Mouse (Mus musculus) brain, adult 2 months (tissue): ENCODE measurements around the gene Car5a.

Experiments used
- DNase-seq: peaks from one replicate; pipeline ENCODE4 v3.0.0; 2011; ENCODE audit warnings: low read depth, low spot score

Car5a gene

DNA sequence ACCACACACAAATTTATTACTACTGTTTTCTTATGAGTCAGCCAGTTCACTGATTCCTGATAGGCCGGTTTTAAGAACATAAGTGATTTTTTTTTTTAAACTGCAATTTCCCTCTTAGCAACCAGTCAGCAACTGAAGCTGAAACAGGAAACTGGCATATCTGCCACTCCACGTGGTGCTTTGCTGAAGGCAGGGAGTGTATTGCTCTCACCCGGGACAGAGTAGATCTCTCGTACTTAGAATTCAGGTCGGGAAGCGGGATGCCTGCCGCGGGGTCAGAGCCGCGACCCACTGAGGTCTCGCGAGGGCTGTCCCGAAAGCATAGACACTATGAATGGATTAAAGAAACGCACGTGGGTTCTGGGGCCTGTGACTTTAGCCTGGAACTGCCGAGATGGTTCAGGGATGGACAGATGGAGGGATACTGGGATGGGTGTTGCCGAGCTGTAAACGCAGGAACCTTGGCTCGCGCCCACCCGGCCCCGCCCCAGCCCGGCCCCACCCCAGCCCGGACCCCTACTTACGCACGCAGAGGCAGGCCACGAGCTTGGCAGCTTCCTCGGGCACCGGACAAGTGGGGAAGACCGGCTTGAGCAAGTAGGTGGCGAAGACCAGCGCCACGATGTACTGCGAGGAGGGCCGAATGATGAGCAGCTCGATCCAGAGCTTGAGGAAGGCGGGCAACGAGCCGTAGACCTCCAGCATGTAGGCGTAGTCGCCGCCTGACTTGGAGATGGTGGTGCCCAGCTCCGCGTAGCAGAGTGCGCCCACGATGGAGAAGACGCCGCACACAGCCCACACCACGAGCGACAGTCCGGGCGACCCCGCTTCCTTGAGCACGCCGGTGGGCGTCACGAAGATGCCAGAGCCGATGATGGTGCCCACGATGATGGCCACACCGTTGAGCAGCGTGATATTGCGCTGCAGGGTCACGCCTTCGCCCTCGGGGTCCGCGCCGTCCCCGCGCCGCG is 37.9 kb downstream of the Car5a start:
- DNase-seq = peak; percentile 85

DNA sequence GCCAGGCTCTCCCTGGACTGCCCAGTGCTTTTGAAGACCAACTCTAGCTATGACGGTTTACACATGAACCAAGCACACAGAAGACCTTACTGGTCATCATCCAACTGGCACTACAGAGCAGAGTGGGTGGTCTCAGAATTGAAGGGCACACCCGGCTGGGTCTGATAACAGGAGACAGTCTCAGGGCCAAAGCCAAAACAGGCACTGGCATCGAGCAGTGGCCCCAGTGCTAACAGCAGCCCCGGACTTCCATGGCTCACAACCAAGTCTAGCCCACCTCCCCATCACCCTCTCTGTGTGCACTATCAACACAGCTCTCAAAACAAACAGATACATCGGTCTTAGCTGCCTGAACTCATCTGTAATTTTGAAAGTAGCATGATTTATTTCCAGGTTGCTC is 38.8 kb downstream of the Car5a start:
- DNase-seq = no peak

DNA sequence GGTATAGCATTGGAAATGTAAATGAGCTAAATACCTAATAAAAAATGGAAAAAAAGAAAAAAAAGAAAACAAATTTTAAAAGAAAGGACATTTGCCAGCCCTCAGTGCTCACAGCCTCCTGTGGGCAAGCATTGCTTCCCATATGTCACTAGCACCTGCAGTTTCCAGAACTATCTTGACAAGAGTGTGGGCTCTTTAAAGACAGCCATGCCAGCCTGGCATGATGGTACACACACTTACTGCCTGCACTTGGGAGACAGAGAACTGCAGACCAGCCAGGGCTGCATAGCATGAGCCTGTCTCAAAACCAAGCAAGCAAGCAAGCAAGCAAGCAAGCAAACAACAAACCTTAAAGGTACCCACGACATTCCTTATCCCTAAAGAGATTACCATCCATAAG is 39.3 kb downstream of the Car5a start:
- peak; percentile 59 for DNase-seq

DNA sequence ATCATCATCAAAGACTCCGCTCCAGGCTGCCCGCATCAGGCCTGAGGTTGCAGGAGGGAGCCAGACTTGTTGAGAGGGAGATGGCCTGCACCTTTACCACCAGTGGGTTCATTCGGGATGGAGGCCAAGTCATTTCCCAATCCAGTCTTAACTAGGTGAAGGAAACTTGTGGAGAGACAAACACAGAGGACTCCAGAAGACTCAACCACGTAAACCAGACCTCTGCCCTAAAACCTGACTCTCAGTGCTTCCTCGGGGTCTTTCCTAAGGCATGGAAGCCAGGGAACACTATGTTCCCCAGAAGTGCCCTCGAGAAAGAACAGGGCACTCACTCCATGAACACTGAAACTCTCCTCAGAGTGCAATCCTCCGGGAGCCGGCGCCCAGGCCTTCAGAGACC is 39.7 kb downstream of the Car5a start:
- no peak for DNase-seq

DNA sequence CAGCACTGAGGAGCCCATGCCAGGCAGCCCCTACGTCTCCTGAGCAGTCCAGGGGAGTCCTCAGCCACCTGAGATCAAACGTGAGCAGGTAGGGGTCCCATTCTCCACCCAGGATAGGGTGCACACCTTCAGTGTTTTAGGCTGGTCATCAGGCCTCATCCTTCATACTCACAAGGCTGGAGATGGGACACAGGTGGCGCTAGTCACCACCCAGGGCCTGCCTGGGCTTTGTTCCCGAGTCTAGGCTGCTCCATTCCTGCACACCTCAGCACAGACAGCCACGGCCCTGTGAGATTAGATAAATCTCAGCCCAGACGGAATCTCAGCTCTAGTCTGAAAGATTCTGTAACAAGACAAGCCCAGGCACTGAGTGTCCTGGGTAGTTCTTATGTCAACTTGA is 40.7 kb downstream of the Car5a start:
- DNase-seq = peak; percentile 75

DNA sequence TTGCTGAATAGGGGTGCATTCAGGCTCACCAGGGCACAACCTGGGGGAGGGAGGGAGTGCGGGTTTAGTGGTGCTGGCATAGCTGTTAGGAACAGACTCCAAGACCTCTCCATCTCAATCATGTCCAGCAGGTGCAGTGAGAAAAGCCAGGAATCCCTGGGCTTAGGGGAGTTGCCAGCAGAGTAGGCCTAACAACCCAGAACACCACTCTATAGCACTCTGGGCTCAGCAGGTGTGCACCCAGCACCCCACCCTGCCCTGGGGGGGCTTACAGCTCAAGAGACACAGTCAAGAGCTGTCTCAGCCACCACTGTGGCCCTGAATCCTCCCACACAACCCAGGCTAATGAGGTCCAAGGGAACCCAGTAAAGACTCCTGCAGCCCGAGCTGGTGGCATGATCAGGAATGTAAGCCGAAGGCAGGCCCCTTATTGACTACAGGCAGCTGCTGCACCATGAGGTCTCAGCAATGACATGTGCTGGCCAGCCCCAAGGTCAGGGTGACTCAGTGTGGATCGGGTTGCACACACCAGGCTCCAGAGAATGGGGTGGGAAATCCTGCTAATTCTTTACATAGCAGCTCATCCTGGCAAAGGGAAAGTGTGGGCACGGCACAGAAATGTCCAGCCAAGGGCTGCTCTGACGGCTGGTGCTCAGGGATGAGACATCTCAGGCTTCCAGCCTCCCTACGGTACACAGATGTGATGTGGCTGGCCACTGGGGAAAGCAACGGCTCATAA is 43.0 kb downstream of the Car5a start:
- peak; percentile 57 for DNase-seq

DNA sequence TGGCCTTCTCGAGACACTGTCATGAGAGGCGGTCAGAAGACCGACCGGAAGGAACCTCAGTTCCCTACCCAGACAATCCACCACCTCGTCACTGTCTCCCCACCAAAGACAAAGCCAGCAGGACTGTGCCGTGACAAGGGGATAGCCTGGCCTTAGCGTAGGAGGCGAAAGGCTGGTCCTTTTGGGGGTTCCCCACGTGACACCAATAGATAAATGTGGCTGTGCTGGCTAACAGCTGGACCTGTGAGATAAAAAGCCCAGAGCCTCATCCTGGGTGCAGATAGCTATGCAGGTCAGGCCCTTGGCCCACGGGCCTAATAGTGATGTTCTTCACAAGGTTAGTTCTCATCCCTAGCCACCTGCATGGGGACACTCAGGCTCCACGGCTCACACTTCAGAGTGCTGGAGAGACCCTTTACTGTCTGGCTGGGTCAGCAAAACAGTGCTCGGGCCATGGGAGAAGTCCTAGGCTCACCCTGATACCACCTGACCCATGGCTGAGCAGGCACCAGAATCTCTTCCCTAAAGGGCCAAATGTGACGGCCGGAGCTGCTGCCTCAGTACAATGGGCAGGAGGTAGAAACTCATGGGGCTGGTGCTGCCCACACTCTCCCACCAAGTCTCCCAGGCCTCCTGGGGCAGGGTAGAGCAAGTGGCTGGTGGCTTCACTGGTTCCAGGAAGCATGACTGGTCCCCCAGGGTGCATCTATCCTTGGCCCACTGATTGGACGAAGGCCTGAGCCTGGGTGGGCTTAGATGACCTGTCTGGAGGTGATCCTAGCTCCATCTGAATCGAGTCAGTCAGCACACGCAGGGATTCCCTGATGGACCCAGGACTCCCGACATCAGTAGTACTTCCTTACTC is 45.3 kb downstream of the Car5a start:
- no peak for DNase-seq

DNA sequence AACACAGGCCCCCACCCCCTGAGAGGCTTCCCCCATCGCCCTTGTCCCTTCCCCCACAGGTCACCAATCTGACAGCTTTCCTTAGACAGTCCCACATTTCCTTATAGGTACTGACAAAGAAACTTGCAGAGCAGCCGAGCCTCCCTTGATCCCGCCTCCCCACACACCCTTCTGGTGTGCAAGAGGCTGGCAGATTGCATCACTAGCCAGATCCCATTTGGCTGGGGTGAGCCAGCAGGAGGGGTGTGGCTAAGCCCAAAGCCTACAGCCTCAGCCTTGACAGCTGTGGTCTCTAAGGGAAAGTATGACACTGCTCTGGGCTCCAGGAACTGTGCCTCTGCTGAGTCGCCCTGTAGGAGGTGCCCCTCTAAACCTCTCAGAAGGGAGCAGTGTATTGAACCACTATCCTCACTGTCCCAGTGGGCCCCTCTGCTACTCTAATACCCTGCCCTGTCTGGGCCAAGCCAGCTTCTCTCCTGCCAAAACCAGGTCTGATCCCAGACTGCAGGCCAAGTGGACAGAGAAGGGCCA is 46.2 kb downstream of the Car5a start:
- DNase-seq = peak; percentile 95

DNA sequence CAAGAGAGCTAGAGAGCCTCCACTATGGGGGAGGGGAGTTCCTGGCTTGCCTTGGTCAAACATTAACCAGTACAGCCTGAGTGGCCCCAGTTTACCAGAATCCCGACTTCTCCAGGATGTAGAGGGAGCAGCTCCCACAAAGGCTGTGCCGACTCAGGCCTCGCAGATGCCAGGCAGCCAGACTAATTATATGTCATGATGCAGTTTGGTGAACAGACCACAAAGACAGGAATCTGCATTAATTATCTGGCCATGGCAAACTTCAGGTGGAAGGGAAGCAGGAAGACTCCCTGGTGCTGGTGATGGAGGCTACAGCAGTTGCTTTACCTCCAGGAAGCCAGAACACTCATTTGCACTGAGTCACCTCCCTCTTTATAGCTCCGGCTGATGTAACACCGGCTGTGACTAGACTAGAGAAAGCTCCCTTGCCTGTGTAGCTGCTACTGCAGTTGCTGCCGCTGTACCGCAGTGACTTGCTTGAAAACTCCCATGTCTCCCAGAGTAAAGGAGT is 46.8 kb downstream of the Car5a start:
- peak; percentile 94 for DNase-seq

DNA sequence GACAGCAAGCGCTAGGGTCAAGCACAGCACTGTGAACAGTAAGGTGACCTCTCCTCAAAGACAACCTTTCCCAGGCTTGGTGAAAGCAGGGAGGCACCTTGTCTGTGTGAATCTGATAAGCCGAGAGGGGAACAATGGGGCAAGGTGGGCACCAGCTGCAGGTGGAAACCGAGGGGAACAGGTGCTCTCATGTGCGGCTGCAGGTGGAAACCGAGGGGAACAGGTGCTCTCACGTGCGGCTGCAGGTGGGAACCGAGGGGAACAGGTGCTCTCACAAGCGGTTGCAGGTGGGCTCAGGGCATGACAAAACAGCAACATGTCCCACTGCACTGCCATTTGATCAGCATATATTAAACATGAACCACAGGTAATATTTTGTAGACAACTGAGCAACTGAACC is 47.5 kb downstream of the Car5a start:
- DNase-seq = no peak

DNA sequence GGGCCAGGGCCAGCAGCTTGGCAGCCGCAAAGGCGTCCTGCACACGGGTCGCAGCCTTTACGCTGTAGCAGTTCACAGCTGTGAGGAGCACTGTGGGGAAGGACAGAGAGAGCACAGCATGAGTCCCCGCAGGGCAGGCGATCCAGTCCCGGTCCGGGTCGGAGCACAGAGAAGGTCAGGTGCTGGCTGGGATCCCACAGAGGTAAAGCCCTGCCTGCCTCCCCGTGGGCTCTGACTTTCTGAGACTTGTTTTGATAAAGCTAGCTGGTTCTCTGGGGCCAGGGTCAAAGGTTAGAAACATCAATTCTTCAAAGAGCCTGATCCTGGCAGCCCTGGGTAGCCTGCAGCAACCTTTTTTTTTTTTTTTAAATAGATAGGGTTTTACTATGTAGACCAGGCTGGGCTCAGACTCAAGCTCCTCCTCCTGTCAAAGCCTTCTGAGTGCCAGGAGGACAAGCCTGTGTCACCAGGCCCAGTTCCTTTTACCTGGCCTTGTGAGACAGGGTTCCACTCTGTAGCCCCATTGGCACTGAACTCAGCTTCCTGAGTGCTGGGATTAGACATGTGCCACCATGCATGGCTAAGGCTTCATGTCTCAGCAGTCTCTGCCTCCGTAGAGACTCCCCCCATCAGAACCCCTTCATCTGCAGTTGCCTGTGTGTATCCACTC is 48.1 kb downstream of the Car5a start:
- DNase-seq = no peak

DNA sequence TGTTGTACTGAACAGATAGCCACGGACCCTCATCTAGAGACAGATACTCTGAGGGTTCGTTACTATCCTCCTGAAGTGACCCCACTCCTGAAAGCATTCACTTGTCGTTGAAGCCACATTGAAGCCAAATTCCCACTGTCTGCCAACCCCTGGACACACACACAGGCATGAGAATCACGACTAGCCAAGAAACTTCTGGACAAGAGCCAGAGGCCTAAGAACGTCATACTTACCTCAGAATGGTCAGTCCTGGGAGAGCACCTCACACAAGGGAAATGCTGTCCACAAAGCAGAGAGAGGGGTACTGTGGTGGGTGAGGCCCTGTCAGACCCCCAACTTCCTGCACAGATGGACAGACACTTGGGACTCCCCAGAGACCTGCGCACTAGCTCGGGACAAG is 48.8 kb downstream of the Car5a start:
- DNase-seq = no peak

DNA sequence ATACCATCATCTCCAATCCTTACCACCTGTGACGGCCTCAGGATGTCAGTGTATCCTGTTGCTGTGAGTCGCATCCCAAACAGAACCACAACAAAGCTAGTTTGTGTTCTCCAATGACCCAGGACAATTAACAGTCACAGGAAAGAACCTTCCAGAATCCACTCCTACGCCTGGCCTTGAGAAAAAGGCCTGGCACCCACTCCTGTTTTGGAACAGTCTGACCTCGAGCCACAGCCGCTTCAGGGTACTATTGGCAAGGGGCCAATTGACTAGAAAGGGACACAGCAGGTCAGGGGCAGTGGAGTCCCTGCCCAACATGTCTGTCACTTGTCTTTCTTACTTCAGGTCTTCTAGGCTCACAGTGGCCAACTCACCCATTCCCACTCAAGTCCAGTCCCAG is 51.8 kb downstream of the Car5a start:
- no peak for DNase-seq

DNA sequence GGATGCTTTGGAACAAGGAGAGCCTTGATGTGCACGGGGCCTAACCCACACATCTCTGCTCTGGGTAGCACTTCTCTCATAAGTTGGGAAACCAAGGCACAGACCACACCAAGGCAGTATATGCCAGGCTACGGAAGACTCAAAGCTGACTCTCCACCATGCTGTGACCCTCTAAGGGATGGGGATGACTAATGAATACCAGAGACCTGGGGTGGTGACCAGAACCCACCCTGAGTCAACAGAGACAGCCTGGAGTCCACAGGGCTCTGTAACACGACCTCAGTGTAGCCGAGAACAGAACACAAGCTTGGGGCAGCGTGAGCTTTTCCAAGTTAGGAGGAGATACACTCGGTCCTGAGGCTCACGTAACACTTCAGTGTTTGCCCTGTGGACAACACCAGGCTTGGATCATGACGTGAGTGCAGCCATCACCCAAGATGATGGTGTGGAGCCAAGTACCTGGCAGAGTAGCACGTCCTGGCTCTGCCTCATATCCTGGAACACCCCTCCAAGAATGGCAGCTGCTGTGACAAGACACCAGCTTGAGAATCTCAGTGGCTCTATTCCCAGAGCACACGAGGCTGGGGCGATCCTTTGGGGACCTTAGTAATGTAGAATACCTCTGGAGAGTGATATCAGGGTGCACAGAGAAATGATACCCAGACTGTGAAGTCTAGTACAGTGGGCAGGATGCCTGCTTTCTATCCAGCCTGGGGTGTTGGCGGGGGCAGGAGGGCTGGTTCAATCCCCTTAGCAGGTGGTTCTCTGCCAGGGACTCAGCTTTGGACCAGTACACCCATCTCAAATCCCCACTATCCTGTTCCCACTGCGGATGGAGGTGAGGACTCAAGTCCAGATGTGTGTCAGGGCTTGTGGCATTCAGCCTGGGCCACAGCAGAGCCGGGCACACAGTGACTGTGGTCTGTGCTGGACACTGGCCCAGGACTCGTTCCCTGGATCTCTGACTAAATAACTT is 54.6 kb downstream of the Car5a start:
- peak; percentile 49 for DNase-seq

DNA sequence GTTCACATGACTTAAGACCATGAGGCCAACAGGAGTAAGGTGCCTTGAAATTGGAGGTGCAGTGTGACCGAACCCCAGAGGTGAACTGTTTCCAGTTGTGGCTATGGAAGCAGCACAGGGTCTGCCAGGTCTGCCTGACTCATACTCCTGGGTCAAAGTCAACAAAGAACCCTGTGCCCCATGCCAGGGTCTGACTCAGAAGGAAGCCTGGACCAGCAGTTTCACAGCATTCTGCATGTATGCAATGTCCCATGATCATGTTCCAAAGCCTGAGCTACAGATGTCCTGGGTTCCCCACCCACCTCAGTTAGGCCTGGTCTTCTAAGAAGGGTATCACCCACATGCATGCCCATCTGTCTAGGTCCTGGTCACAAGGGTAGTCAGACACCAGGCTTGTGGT is 55.4 kb downstream of the Car5a start:
- DNase-seq = no peak

DNA sequence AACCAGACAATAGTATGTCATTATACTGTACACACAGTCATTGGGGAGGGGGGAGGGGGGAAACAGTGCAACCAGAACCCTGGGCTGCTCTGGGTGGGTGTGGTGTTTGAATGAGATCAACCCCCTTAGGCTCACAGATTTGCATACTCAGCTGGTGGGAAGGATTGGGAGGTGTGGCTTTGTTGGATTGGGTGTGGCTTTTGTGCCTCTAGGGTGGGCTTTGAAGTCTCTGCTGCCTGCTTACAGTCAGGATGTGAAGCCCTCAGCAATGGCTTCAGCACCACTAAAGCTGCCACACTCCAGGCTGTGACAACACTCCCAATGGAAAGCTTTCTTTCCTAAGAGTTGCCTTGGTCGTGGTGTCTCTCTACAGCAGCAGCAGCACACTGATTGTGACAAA is 57.2 kb downstream of the Car5a start:
- DNase-seq = no peak

DNA sequence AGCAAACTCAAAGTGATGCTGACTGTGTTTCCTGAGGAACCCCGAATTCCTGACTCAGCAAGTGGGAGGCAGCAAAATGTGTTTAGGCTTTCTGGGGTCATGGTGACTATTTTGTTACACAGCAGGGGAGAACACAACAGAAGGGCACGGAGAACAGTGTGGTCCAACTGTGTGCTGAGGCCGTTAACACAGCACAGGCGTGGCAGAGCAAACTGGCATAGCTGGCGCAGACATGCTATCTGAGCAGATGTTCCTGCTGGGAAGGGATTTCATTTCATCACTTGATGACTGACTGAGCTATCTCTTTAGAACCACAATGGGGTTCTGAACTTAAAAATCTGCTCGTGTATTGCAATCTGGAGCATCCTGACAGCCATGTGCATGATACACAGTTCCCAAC is 59.3 kb downstream of the Car5a start:
- DNase-seq = peak; percentile 66

DNA sequence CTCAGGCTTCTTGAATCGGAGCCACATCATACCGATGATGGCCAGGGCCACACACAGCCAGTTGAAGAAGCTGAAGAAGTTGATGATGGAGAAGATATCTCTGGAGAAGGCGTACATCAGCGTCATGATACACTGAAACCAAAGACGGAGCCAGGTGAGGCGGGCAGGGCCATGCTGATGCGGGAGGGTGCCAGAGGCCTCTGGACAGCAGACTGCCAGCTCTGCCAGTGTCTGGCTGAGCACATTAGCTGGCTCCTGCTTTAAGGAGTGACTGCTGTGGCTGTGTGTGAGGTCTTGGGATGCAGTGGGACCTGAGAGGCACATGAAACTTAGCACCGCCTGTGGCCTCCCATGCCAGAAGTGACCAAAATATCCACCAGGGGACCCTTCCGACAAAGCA is 59.7 kb downstream of the Car5a start:
- no peak for DNase-seq

DNA sequence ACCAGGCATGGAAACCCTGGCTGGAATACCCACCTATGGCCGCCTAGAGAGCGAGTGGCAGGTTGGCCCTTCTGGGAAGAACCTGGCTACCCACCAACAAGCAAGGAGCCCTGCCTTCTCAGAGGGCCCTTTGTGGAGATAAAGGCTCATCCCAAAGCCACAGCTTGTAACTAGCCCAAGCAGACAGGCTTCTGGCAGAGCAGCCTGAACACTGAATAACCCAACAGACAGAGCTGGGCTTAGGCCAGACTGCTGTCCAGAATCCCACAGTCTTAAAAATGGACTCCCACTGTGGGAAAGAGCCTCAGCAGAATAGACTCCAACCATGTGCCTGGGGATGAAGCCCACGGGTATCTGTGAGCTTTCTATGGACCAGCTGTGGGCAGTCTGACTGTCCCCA is 60.5 kb downstream of the Car5a start:
- no peak for DNase-seq

DNA sequence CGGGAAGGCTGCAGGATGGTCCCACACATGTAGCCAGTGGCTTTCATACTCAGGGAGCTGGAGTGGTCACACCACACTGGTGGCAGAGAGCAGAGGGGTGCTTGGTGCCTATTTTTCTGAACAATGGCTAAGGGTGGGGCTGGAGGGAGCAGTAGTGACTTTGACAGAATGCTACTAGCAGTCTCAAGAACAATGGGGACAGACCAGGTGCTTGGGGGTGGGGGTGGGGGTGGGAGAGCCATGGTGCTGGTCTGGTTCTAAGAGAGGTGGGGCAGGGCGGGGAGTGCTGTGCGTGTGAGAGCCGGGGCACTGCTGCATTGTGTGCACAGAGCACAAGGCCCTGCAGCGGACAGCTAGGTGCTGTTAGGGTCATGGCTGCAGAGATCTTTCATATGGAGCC is 62.8 kb downstream of the Car5a start:
- DNase-seq = no peak
